Mouse (Mus musculus) olfactory bulb, adult 2 months (tissue): ENCODE results near the gene Srcap. TPM values are rescaled to one million over a fixed set of nuclear protein-coding genes. Genes with fewer than 3 reads are reported as not detected.

Source experiments
- H3K27ac ChIP-seq: fragments of 200-500 bp; 2 replicates; pipeline ENCODE4 v1.5.1; 2012; ENCODE audit warnings: low read depth, low read length; ENCODE audit not compliant: insufficient read depth
- H3K4me1 ChIP-seq: fragments of 200-500 bp; 2 replicates; pipeline ENCODE4 v1.6.1; 2012; ENCODE audit warnings: low read length; ENCODE audit not compliant: control insufficient read depth, insufficient read depth
- H3K4me3 ChIP-seq: fragments of 200-500 bp; 2 replicates; pipeline ENCODE4 v1.5.1; 2012; ENCODE audit warnings: mild to moderate bottlenecking, low read depth, low read length, moderate library complexity; ENCODE audit not compliant: insufficient read depth
- CTCF ChIP-seq: fragments of 200-500 bp; IDR thresholded peaks from 2 replicates; pipeline ENCODE4 v1.5.1; 2012; ENCODE audit warnings: low read depth, mild to moderate bottlenecking, low read length, moderate library complexity; ENCODE audit not compliant: insufficient read depth
- POLR2A ChIP-seq: fragments of 200-500 bp; IDR thresholded peaks from 2 replicates; pipeline ENCODE4 v1.6.1; 2012; ENCODE audit warnings: mild to moderate bottlenecking, low read depth, low read length, moderate library complexity; ENCODE audit not compliant: insufficient read depth
- WGBS: fragments of 180-500 bp; shearing (Covaris S2); methylation state at CpG from one replicate; pipeline ENCODE4 v1.1.7; 2018; 5-methylcytosine and 5-hydroxymethylcytosine counted together
- polyA plus RNA-seq: library from polyadenylated mRNA; stranded (reverse); fragments of >200 nt; gene quantifications from 2 replicates; pipeline ENCODE4 v1.2.4, GENCODE M21; 2012; ENCODE audit warnings: low replicate concordance; ENCODE audit not compliant: missing spikeins, insufficient read depth, insufficient read length

The Srcap gene
- polyA plus RNA-seq, 1 experiment: 110 TPM

GRCm38 (mm10) chr7:127560580-127560979 is 48.8 kb downstream of the Srcap start:
- TF ChIP-seq POLR2A: no peak
- no peak for TF ChIP-seq CTCF
- no peak overlapping the region for H3K4me3 ChIP-seq
- WGBS: 96% methylated on average over 11 of the region's 11 CpGs
- H3K27ac ChIP-seq: no peak overlapping the region
- peaks cover 4% of the 10 kb centered on the region; the same call in 1 of the 2 replicates for H3K4me1 ChIP-seq

DNA sequence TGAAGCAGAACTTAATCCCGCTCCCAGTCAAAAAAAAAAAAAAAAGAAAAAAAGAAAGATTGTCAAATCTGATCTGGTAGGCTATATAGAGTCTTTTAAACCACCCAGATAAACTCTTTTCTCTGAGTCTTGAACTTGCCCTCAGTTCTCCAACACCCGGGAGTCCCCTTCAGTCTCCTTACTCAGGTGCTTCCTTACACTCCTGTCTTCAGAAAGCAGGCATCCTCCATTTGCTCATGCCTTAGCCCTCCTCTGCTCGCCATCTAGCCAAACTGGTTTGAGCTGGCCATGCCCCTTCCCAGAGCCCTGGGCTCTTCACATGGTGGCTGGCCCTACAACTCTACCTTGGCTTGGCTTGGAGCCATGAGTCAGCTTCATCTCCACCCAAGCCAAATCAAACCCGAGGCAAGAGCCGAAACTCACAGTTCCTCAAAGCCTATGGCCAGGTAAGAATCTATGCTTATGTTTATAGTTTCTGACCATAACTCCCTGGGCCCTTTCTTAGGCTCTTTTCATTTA is 49.6 kb downstream of the Srcap start, which contains the start of gene Tmem265:
Gene Tmem265 (plus strand): TSS at position 51 of the 519 bp plus-strand sequence.
- H3K27ac ChIP-seq: no peak within 1 kb of the TSS
- peaks cover 4% of the 10 kb centered on the region; the same call in 1 of the 2 replicates for H3K4me1 ChIP-seq
- no peak within 1 kb of the TSS for H3K4me3 ChIP-seq
- TF ChIP-seq POLR2A: no peak
- 81% methylated on average over 5 of the region's 5 CpGs for WGBS

DNA sequence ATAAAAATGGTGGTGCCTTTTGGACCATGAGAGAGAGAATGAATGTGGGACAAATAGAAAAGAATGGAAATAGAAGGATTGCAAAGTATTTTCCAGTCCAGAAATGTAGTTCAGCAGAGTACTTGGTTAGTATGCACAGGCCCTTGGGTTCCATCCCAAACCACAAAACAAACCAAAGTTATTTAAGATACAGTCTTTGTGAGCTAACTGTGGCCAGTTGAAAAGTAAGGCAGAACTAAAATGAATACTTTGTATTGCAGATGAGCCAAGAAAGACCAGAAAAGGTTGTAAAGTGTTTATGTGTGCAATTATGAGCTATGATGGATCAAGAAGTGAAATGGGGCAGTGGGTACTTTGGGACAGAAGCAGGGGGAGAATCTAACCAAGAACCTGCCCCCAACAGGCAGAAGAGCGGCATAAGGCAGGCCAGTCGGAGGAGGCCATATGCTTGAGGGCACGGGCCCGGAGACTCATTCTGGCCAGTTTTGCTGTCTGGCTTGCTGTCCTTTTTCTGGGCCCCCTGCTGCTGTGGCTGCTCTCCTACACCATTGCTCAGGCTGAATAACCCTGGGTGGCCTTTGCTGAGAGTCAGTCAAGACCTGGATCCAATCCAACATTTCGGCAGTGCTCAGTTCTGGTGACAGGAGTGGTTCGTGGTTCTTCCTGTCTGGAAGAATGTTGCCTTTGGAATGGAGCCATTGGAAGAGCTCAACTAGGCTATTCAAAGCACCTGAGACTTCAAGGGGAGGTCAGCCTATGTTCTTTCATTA is 52.8 kb downstream of the Srcap start:
- 48% methylated on average over 6 of the region's 6 CpGs for WGBS
- TF ChIP-seq POLR2A (no peak), CTCF (no peak)
- Histone ChIP-seq H3K4me3 (no peak overlapping the region), H3K4me1 (peaks cover 4% of the 10 kb centered on the region; the same call in 1 of the 2 replicates), H3K27ac (peak overlapping the region; percentile 21; the same call in 1 of the 2 replicates)

DNA sequence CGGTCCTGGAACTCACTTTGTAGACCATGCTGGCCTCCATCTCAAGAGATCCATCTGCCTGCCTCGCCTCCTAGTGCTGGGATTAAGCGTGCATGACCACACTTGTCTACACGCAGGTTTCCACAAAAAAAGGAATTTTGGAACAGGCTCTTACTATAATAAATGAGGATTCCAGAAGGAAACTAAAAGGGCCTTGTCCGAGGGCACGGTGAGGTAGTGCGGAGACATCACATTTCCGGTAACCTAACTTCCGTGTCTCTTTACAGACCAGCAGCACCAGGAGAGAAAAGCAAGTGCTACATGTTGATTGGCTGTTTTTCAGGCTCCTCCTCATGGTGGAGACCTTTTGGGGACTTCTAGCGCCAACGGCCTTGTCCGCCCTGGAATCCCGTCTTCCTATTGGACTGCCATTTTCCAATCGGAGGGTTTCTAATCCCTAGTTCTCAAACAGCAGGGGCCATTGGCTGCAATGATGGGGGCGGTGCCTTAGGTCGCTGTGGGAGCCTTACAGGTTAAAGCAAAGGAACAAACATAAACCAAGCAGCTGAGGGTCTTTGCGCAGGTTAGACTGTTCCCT is 61.2 kb downstream of the Srcap start, which contains the start of gene Phkg2:
Gene Phkg2 (plus strand): TSS at position 446 of the 577 bp plus-strand sequence.
- Histone ChIP-seq H3K4me3 (peak within 1 kb of the TSS; percentile 97), H3K27ac (peak within 1 kb of the TSS; percentile 54; the same call in 1 of the 2 replicates), H3K4me1 (peaks cover 6% of the 10 kb centered on the region)
- TF ChIP-seq POLR2A (no peak), CTCF (no peak)
- WGBS: under 1% methylated on average over 17 of the region's 17 CpGs

DNA sequence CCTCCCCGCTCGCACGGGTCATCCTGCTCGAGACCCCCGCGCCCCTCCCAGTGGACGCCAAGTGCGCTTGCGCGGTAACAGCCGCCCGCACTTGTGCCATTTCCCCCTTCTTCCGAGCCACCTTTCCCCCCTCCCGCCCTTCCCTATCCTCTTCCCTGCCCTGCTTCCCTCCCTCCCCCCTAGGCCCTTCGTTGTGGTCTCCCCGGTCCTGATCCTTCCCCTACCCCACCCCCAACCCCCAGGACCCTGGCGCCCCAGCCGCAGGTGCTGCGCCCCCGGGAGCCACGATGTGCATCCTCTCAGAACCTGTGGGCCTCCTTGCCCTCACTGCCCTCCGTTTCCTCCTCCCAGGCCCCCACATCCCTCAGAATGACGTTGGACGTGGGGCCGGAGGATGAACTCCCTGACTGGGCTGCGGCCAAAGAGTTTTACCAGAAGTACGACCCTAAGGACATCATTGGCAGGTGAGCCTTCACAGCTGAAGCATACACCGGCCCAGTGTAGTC is 61.8 kb downstream of the Srcap start:
- Histone ChIP-seq H3K4me1 (peaks cover 6% of the 10 kb centered on the region), H3K4me3 (peak overlapping the region; percentile 97), H3K27ac (peak overlapping the region; percentile 54; the same call in 1 of the 2 replicates)
- no peak for TF ChIP-seq CTCF
- no peak for TF ChIP-seq POLR2A
- WGBS: 1% methylated on average over 28 of the region's 28 CpGs

DNA sequence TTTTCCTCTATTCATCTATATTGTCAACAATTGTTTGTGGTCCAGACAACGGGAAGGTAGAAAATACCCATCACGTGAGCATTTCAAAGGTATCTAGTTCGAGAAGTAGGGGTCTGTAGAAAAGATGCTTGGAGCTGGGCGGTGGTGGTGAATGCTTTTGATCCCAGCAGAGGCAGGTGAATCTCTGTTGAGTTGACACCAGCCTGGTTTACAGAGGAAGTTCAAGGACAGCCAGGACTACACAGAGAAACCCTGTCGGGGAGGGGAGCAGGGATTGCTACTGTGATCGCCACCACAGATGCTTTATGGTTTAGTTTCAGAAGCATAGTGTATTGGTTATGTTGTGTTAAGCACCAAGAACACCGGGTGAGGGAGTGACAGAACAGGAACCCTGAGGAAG is 62.3 kb downstream of the Srcap start:
- H3K4me1 ChIP-seq: peaks cover 6% of the 10 kb centered on the region
- WGBS: 11% methylated on average over 7 of the region's 7 CpGs
- TF ChIP-seq CTCF (no peak), POLR2A (no peak)
- no peak overlapping the region for H3K27ac ChIP-seq
- peak overlapping the region; percentile 97 for H3K4me3 ChIP-seq

DNA sequence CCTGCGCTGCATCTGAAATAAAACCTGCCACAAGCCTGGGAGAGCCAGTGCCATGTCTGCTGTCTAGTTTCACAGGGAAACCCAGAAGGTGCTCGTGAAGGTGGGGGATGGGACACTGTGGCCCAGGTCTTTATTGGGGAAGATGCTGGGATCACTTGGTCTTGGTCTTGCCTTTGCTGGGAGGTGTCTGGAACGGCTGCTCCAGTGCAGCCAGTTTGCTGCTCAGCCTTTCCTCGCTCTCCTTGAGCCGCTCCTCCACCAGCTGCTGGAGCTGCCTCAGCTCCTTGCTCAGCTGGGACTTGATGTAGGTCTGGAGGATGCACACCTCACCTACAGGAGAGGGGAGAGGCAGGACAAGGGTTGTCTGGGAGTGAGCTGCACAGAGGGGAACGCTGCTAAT is 71.5 kb downstream of the Srcap start:
- Histone ChIP-seq H3K4me3 (no peak overlapping the region), H3K27ac (no peak overlapping the region), H3K4me1 (peaks cover 7% of the 10 kb centered on the region)
- TF ChIP-seq CTCF: no peak
- TF ChIP-seq POLR2A: no peak
- 95% methylated on average over 6 of the region's 6 CpGs for WGBS

DNA sequence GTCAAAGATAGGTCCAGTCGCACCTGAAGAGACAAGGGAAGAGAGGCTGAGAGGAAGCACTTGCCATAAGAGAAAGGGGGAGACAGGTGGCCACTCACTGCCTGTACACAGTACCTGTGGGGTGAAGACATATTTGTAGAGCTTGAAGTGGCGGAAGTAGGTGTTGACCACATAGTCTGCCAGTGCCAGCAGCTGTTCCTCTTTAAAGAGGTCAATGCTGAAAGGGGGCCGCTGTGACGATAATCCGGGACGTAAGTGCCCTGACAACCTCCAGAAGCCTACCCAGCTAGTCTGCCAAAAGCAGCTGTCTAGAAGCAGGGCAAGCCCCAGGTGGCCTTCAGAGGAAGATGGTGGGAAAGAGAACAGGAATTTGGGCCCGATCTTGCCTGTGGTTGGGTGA is 73.2 kb downstream of the Srcap start:
- WGBS: 86% methylated on average over 7 of the region's 7 CpGs
- H3K4me1 ChIP-seq: peaks cover 16% of the 10 kb centered on the region

GRCm38 (mm10) chr7:127586149-127586548 is 74.4 kb downstream of the Srcap start:
- 91% methylated on average over 6 of the region's 6 CpGs for WGBS
- TF ChIP-seq POLR2A (no peak), CTCF (no peak)

More for the DNA sequence above, 73.2 kb downstream of the Srcap start:
- Histone ChIP-seq H3K4me3 (no peak overlapping the region), H3K27ac (no peak overlapping the region)
- no peak for TF ChIP-seq CTCF
- no peak for TF ChIP-seq POLR2A

More at GRCm38 (mm10) chr7:127586149-127586548, 74.4 kb downstream of the Srcap start:
- H3K4me1 ChIP-seq: peaks cover 20% of the 10 kb centered on the region
- no peak overlapping the region for H3K27ac ChIP-seq
- no peak overlapping the region for H3K4me3 ChIP-seq
